Mouse (Mus musculus): ENCODE data around the gene Tns3.
"Not testable (repeated sequence)": the region's sequence is repeated elsewhere in the genome, so short reads cannot be mapped to it uniquely, and the experiment has no call there.

Gene Tns3

DNA sequence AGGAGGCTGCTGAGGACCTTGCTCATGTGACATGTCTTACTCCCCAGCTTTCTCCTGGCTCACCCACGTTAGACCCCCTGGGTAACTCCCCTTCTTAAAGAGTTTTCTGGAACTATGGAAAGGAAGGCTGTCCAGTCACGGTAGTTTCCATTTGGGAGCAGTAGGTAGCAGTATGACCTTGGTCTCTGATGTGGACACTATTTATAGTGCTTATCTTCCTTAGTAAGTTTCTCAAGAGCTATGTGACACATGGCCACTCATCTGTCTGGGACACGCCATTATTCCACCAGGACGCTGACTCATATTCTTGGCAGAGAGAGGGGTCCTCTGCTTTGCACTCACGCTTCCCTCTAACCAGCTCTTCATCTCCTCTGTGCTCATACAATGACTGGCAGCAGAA, 84.5 kb downstream of the Tns3 start:
- DNase-seq (ENCODE audit: low spot score in 2 of 2), result no peak

DNA sequence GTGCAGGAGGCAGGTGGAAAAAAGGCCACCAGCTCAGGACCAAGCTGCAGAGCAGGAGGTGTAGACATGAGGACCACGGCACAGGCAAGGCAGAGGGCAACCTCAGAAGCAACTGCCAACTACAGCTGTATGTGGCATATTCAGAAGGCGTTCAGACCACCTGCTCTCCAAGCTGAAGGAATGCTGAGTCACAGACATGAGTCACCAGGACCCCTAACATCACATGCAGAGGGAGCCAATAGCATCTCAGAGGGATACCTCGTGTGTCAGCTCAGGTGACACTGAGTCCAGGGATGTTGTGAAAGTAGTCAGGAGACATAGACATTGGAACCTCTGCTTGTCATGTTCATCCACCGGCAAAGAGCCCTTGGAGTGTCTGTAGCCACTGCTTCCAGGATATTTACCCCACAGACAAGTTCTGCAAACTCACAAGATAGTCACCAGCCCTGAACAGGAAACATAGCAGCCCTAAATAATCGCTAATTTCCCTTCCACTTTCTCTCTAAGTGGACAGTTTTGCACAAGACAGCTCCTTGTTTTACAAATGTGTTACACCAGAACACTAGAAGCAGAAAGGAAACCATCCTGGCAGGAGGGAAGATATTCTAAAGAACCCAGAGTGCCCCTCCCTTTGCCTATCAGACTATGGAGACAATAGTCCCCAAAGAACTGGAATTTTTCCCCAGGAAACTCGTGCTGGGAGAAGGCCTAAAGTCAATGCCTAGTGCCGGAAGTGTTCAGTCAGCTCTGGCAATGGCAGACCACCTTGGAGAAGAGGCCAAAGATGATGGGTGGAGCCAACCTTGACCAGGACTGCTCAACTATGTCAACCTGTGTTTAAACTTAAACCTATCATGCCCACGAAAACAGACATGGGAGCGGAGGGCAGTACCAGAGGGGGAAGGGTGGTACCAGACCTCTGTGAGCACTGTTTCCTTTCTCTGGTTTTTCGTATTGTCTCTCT, 88.8 kb downstream of the Tns3 start:
- DNase-seq (ENCODE audit: low spot score in 2 of 2), result no peak

- DNase-seq (ENCODE audit: low spot score in 2 of 2), result no peak
Observed at GRCm38 (mm10) chr11:8574562-8574961, 89.8 kb downstream of the Tns3 start.

- no peak for DNase-seq (ENCODE audit: low spot score in 2 of 2)
Observed at GRCm38 (mm10) chr11:8572762-8573161, 91.6 kb downstream of the Tns3 start.

DNA sequence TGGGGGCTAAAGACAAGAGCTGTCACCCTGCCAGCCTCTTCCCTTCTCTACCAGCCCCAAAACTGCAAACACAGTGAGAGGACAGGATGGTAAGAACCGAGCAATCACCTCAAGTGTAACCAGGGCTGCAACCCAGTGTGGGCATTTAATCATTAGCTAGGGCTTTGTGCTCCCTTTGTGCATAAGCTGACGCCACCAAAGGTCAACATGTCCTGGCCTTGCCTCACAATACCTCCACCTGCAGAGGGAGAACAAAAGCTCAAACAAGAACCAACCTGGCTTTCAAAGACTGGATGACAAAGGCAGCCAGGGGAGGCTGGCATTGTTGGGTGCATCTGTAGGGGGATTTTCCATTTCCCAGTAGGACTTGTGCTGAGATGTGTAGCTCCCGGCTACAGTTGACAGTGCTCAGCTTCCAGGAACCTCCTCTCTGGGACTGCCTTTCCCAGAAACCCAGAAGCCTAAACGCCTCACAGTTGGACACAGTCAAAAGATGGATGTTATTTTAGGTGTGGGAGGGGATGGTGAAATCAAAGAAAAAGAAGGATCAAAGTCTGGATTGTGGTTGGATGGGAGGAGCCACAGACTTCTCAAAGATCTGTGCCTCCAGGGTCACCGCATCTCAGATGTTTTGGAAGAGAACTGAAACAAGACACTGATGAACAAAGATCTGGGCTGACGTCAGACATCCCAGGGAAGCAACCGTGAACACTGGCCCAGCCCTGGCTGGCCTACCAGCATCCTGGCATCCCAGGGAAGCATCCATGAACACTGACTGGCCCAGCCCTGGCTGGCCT, 94.9 kb downstream of the Tns3 start:
- DNase-seq (ENCODE audit: low spot score in 2 of 2), result no peak

- no peak for DNase-seq (ENCODE audit: low spot score in 2 of 2)
Observed at GRCm38 (mm10) chr11:8568829-8569228, 95.5 kb downstream of the Tns3 start.

GRCm38 (mm10) chr11:8566250-8566853, 98.0 kb downstream of the Tns3 start:
- DNase-seq (ENCODE audit: low spot score in 2 of 2), result no peak

- DNase-seq (ENCODE audit: low spot score in 2 of 2), result no peak
Observed at GRCm38 (mm10) chr11:8558761-8559282, 105.5 kb downstream of the Tns3 start.

- DNase-seq (ENCODE audit: low spot score in 2 of 2), result no peak
Observed at GRCm38 (mm10) chr11:8558258-8558657, 106.1 kb downstream of the Tns3 start.

DNA sequence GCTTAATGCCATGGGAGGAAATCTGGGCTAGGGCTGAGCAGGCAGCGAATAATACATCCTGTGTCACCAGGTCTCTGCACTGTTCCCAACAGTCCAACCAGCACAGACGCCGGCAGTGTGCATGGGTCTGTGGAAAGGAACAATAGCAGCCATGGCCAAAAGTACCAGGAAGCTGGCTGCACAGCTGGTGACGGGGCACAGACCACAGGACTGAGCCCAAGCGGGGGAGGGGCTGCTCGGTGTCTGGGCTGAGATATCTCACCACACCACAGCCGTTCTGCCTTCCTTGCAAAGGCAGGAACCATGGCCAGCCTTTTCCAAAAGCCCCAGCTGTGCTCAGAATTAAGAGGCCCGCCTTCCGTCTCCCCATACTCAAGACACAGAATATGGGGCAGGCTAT, 107.3 kb downstream of the Tns3 start:
- no peak for DNase-seq (ENCODE audit: low spot score in 2 of 2)

- DNase-seq (ENCODE audit: low spot score in 2 of 2), result no peak
Observed at GRCm38 (mm10) chr11:8551710-8552109, 112.6 kb downstream of the Tns3 start.

DNA sequence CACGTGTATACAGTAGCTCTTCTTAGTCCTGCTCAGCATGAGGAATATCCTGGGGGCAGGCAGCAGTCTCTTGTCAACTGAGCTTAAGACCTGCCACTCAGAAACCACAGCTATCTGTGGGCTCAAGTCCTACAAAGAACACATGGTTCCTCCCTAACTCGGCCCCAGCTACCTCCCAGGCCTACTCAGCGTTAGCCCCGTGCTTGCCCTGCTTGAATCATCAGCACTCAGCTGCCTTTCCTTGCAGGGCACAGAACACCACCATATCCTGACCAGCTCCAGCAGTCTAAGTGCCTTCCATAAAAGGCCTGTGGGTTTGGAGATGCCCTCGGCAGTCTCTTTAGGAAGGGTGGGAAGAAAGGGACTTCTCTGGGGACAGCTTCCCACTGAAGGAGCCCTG, 116.7 kb downstream of the Tns3 start:
- DNase-seq (ENCODE audit: low spot score in 2 of 2), result no peak

GRCm38 (mm10) chr11:8545798-8546197, 118.5 kb downstream of the Tns3 start:
- no peak for DNase-seq (ENCODE audit: low spot score in 2 of 2)

DNA sequence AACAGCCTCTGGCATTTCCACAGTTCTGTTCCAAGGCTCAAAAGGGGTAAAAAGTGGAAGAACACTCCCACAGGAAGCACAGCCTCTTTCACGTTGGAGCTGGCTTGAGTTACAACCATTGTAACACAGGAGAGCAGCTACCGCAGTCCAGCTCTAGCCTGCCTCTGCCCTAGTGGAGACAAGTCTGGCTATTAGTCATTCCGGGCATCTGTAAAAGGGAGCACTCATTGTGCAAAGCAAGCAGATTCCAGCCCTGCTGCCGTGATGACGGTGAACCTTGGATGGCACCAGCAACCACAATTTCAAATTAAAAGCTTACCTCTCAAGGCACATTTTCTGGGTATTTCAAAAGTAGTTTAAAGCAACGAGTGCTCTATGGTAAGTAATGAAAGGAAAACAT, 120.0 kb downstream of the Tns3 start:
- DNase-seq (ENCODE audit: low spot score in 2 of 2), result no peak

DNA sequence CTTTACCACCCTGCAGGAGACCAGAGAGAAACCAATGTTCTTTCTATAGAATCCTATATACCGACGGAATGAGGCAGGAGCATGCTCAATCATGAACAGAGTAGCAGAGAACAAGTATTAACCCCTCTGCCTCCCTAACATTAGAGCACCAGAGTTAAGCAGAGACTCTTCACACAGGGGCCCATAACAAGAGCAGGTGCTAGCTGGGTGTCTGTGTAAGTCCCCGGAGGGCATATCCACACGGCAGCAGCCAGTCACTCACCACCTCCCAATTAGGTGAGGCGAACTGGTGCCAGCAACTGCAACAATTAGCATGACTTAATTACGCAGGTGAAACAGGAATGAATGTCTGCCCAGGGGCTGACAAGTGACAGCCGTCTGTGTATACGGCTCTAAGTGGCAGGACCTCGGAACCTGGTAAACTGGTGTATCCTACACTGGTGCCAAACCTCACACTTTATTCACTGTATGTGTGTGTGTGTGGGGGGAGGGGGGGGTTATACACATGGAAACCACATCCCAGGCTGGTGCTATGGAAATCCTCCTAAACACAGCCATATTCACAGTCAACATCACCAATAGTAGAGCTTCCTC, 123.0 kb downstream of the Tns3 start:
- no peak for DNase-seq (ENCODE audit: low spot score in 2 of 2)

GRCm38 (mm10) chr11:8539593-8540265, 124.6 kb downstream of the Tns3 start:
- DNase-seq (ENCODE audit: low spot score in 2 of 2), result no peak

GRCm38 (mm10) chr11:8537013-8537614, 127.2 kb downstream of the Tns3 start:
- DNase-seq (ENCODE audit: low spot score in 2 of 2), result no peak

DNA sequence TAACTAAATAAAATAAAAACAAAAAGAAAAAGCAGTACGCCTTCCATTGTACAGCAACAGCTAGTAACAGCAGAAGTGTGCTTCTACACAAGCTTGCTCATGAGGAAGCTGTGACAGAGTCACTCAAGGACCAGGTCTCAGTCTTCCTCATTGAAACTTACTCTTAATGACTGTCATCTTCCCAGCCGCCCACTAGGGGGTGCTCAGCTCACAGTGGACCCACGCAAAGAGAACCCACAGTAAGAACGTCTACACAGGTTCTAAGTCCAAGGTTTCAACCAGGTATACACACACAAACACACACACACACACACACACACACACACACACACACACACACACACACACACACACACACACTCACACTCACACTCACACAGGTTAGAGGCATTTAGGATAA, 129.4 kb downstream of the Tns3 start:
- peak; percentile 81 to 86 for DNase-seq (ENCODE audit: low spot score in 2 of 2)

DNA sequence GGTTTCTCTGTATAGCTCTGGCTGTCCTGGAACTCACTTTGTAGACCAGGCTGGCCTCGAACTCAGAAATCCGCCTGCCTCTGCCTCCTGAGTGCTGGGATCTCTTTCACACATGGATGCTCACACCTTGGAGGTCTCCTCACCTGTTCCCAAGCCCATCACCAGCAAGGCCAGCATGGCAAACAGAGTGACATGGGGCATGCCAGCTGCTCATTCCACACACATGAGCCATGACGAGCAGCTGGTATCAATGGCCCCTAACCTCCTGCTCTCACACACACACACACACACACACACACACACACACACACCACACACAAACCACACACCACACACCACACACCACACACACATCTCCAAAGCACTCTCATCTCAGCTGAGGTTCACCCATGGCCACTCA, 131.6 kb downstream of the Tns3 start:
- not testable (repeated sequence) for DNase-seq (ENCODE audit: low spot score in 2 of 2)

GRCm38 (mm10) chr11:8532112-8532747, 132.1 kb downstream of the Tns3 start:
- no peak for DNase-seq (ENCODE audit: low spot score in 2 of 2)

Data from right cerebral cortex, adult 2 months (tissue).